Mouse (Mus musculus) left cerebral cortex, postnatal 36 days (tissue): ENCODE data around the gene Gm49354. TPM values are rescaled to one million over a fixed set of nuclear protein-coding genes. Genes with fewer than 3 reads are reported as not detected.
A peak's percentile ranks its signal among the peaks of the same experiment; 100 is the strongest.
"Not testable (repeated sequence)": the region's sequence is repeated elsewhere in the genome, so short reads cannot be mapped to it uniquely, and the experiment has no call there.

Experiments used
- DNase-seq, 2 experiments: peaks; one replicate each; pipeline ENCODE4 v3.0.0; 2021 to 2022; ENCODE audit warnings: low spot score in 2 of 2, mixed read lengths in 1 of 2
- intact Hi-C: fragments of 180-260 bp; cut with DNase I; formaldehyde crosslinking; loops from one replicate; pipeline ENCODE4 v1.15.1; 2025
- total RNA-seq, 2 experiments: library from RNA; stranded (reverse); gene quantifications; 2 replicates each; pipeline ENCODE4 v1.2.3; 2021

Gene Gm49354
- total RNA-seq, 2 experiments from 2014 or later, result not detected

- DNase-seq, result peak; percentile 100
- intact Hi-C loops, result no loop called here
Measured at GRCm38 (mm10) chr13:59769296-59770163, 12.5 kb downstream of the Gm49354 start, which contains the start of gene Isca1. Gene Isca1, minus strand, starts transcription at chr13:59769810.

GRCm38 (mm10) chr13:59768531-59768930 is 13.5 kb downstream of the Gm49354 start:
- intact Hi-C loops, result no loop called here
- DNase-seq, result no peak

- intact Hi-C loops, result no loop called here
- no peak for DNase-seq
Measured at GRCm38 (mm10) chr13:59766786-59767515, 15.1 kb downstream of the Gm49354 start.

- DNase-seq, result no peak
- intact Hi-C loops, result no loop called here
Measured at GRCm38 (mm10) chr13:59762791-59763190, 19.3 kb downstream of the Gm49354 start.

GRCm38 (mm10) chr13:59756906-59757305 is 25.1 kb downstream of the Gm49354 start:
- intact Hi-C loops, result no loop called here
- no peak for DNase-seq

GRCm38 (mm10) chr13:59750310-59750709 is 31.7 kb downstream of the Gm49354 start:
- DNase-seq, result no peak

GRCm38 (mm10) chr13:59746711-59747110 is 35.3 kb downstream of the Gm49354 start, which contains the start of gene 1700014D04Rik:
Gene 1700014D04Rik, minus strand, starts transcription at chr13:59746752.
- intact Hi-C loops, result no loop called here
- DNase-seq, result peak; percentile 63 to 65

More at GRCm38 (mm10) chr13:59750310-59750709, 31.7 kb downstream of the Gm49354 start:
- intact Hi-C loops, result no loop called here

GRCm38 (mm10) chr13:59746164-59746563 is 35.9 kb downstream of the Gm49354 start:
- intact Hi-C loops, result no loop called here
- no peak for DNase-seq

- intact Hi-C loops, result no loop called here
- no peak for DNase-seq
Measured at GRCm38 (mm10) chr13:59745462-59745861, 36.6 kb downstream of the Gm49354 start.

- intact Hi-C loops, result no loop called here
- DNase-seq, result no peak
Measured at GRCm38 (mm10) chr13:59741697-59742096, 40.3 kb downstream of the Gm49354 start.

GRCm38 (mm10) chr13:59741096-59741495 is 40.9 kb downstream of the Gm49354 start:
- DNase-seq, result no peak
- intact Hi-C loops, result no loop called here

GRCm38 (mm10) chr13:59739397-59739796 is 42.6 kb downstream of the Gm49354 start:
- no peak for DNase-seq
- intact Hi-C loops, result no loop called here

GRCm38 (mm10) chr13:59738455-59738854 is 43.6 kb downstream of the Gm49354 start:
- DNase-seq, result no peak
- intact Hi-C loops, result no loop called here

GRCm38 (mm10) chr13:59735190-59735589 is 46.9 kb downstream of the Gm49354 start:
- intact Hi-C loops, result no loop called here
- DNase-seq, result no peak

- DNase-seq, intact Hi-C loops: not testable (repeated sequence)
Measured at GRCm38 (mm10) chr13:59734347-59734746, 47.7 kb downstream of the Gm49354 start.

- DNase-seq, result no peak
- intact Hi-C loops, result no loop called here
Measured at GRCm38 (mm10) chr13:59733936-59734335, 48.1 kb downstream of the Gm49354 start.

GRCm38 (mm10) chr13:59731652-59732051 is 50.4 kb downstream of the Gm49354 start, which contains the start of gene Spata31d1d:
Gene Spata31d1d, minus strand, starts transcription at chr13:59731752.
- no peak for DNase-seq
- intact Hi-C loops, result no loop called here

- DNase-seq, result peak; percentile 77 to 82
- intact Hi-C loops, result loop anchor here (5.0 kb wide), 1 partner anchor 91 kb away; no protein-coding TSS in a partner anchor
Measured at GRCm38 (mm10) chr13:59728378-59729093, 53.5 kb downstream of the Gm49354 start.

- intact Hi-C loops, result loop anchor here (5.0 kb wide), 1 partner anchor 89 kb away; no protein-coding TSS in a partner anchor
- DNase-seq, result no peak
Measured at GRCm38 (mm10) chr13:59726139-59726867, 55.7 kb downstream of the Gm49354 start.
